Comparison of ENCODE assay signal across 8 mouse cellular contexts in the genomic region with DNA sequence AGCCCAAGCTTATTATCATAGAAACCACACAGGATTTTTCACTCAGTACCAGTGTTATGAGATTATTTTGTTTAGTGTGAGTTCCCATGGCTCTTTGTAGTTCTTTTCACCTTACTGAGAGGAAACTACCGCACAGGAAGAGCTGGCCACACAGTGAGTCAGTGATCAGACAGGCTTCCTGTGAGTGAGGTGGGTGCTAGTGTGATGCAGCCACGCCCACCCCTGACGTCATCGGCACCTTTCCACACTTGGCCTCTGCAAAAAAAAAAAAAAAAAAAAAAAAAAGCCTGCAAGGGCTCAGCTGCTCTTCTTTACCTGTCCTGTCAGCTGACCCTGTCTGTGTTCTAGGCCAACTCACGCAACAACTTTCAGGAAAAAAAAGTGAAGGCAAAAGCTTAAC. TPM values are rescaled to one million over a fixed set of nuclear protein-coding genes. Genes with fewer than 3 reads are reported as not detected.
A peak's percentile ranks its signal among the peaks of the same experiment; 100 is the strongest.
DNase-seq lines count a peak whose midpoint lies in the region; ATAC-seq and TF ChIP-seq lines count a peak whose summit lies in the region.

No protein-coding gene starts in this region.

- WGBS in lung, adult 2 months, result 26% methylated on average over 5 of the region's 5 CpGs
- WGBS in liver, embryonic 15.5 days (ENCODE audit: insufficient replicate concordance), result 15% methylated on average over 5 of the region's 5 CpGs
- WGBS in forebrain, embryonic 10.5 days, result 61% methylated on average over 5 of the region's 5 CpGs

- H3K9ac ChIP-seq in liver, embryonic 15.5 days, result peak overlapping the region; percentile 13; the same call in 1 of the 2 replicates

- no peaks in the 10 kb centered on the region for H3K36me3 ChIP-seq in erythroblast, embryonic 14.5 days (ENCODE audit: control insufficient read depth)
- no peaks in the 10 kb centered on the region for H3K36me3 ChIP-seq in liver, embryonic 15.5 days (replicated peaks)
- H3K36me3 ChIP-seq in forebrain, embryonic 10.5 days (replicated peaks), result no peaks in the 10 kb centered on the region

- DNase-seq in lung, adult 18-20 months, result peak; percentile 57 to 67
- no peak for DNase-seq in lung, adult 2 months
- DNase-seq in spleen, postnatal 36 days (ENCODE audit: low spot score in 2 of 2), result peak; percentile 91 to 93
- no peak for DNase-seq in forebrain, embryonic 10.5 days (ENCODE audit: extremely low spot score, low spot score)
- no peak for DNase-seq in layer of hippocampus, postnatal 14 days (ENCODE audit: low spot score in 2 of 2)
- DNase-seq in right cerebral cortex, postnatal 10 days (ENCODE audit: low spot score in 2 of 2), result no peak

- H3K27me3 ChIP-seq in erythroblast, embryonic 14.5 days (ENCODE audit: control insufficient read depth), result peaks cover 11% of the 10 kb centered on the region
- H3K27me3 ChIP-seq in liver, embryonic 15.5 days, result no peaks in the 10 kb centered on the region
- H3K27me3 ChIP-seq in forebrain, embryonic 10.5 days (ENCODE audit: poor library complexity, severe bottlenecking), result no peaks in the 10 kb centered on the region

- H3K27ac ChIP-seq in liver, embryonic 15.5 days (replicated peaks), result 0 out of 2 replicates have a peak overlapping the region, but pooled peaks have one; percentile 9
- no peak overlapping the region for H3K27ac ChIP-seq in forebrain, embryonic 10.5 days

- TF ChIP-seq CTCF in lung, adult 2 months (IDR thresholded peaks at IDR 0.05; ENCODE audit: insufficient read depth, low read length), result no peak

- H3K4me3 ChIP-seq in lung, adult 2 months (replicated peaks; ENCODE audit: extremely low read depth, low read depth, low read length), result no peak overlapping the region
- peak overlapping the region; percentile 56 for H3K4me3 ChIP-seq in erythroblast, embryonic 14.5 days (replicated peaks)
- H3K4me3 ChIP-seq in liver, embryonic 15.5 days (replicated peaks), result peak overlapping the region; percentile 46
- no peak overlapping the region for H3K4me3 ChIP-seq in forebrain, embryonic 10.5 days

- H3K4me2 ChIP-seq in liver, embryonic 15.5 days, result peak overlapping the region; percentile 69

- H3K9me3 ChIP-seq in erythroblast, embryonic 14.5 days (ENCODE audit: control insufficient read depth, low read length), result no peaks in the 10 kb centered on the region
- no peaks in the 10 kb centered on the region for H3K9me3 ChIP-seq in liver, embryonic 15.5 days (replicated peaks)
- H3K9me3 ChIP-seq in forebrain, embryonic 10.5 days, result no peaks in the 10 kb centered on the region

- no peaks in the 10 kb centered on the region for H3K4me1 ChIP-seq in lung, adult 2 months (ENCODE audit: control insufficient read depth, insufficient read depth, low read length)
- H3K4me1 ChIP-seq in erythroblast, embryonic 14.5 days (ENCODE audit: control insufficient read depth), result peaks cover 41% of the 10 kb centered on the region
- peaks cover 32% of the 10 kb centered on the region for H3K4me1 ChIP-seq in liver, embryonic 15.5 days (replicated peaks)
- H3K4me1 ChIP-seq in forebrain, embryonic 10.5 days, result peaks cover 1% of the 10 kb centered on the region; the same call in 1 of the 2 replicates

- no peak for TF ChIP-seq POLR2A in lung, adult 2 months (IDR thresholded peaks at IDR 0.05; ENCODE audit: borderline replicate concordance, extremely low read depth, low read depth, low read length)

- peak; percentile 84 for ATAC-seq in liver, embryonic 15.5 days (ENCODE audit: insufficient read depth)

RNA-seq across cellular contexts. Expression of a gene that starts 21.6 kb away (rescaled TPM):
- polyA plus RNA-seq in lung, adult 2 months (2012; rRNA removed), result 0.32 and 0.37 TPM in 2 replicates
- not detected in 2 replicates for polyA plus RNA-seq in erythroblast, embryonic 14.5 days (2012)
- polyA plus RNA-seq in liver, embryonic 15.5 days (2015; fragmentation: Nextera tagmentation; extraction: Ambion mirVana), result 0.06 and 0.08 TPM in 2 replicates
- not detected in 2 replicates for polyA plus RNA-seq in forebrain, embryonic 10.5 days (2016; fragmentation: Nextera tagmentation; extraction: Ambion mirVana)
- not detected for total RNA-seq in layer of hippocampus, postnatal 14 days (2021)

Comparison
In these comparisons a context has a peak if more than half of its experiments do, and no peak if none do; other contexts are left out.
1. DNase-seq: peak in lung, adult 18-20 months (2 of 2) and spleen, postnatal 36 days (2 of 2); none in lung, adult 2 months (single experiment), forebrain, embryonic 10.5 days (single experiment), layer of hippocampus, postnatal 14 days (0 of 2) and right cerebral cortex, postnatal 10 days (0 of 2).
2. H3K4me3 ChIP-seq: peak in erythroblast, embryonic 14.5 days (single experiment) and liver, embryonic 15.5 days (single experiment); none in lung, adult 2 months (single experiment) and forebrain, embryonic 10.5 days (single experiment).